Mouse (Mus musculus) midbrain, embryonic 12.5 days (tissue): ENCODE data around the gene Lingo1. TPM values are rescaled to one million over a fixed set of nuclear protein-coding genes. Genes with fewer than 3 reads are reported as not detected.

Experiments used
- ATAC-seq: fragments of 200-750 bp; cut with Nextera tagmentation; 2 replicates; pipeline ENCODE4 v1.8.0; 2017; ENCODE audit warnings: low read depth, moderate TSS enrichment, moderate library complexity; ENCODE audit not compliant: low FRiP score
- H3K27ac ChIP-seq: fragments of 300-500 bp; sonication (generic); replicated peaks from 2 replicates; pipeline ENCODE4 v1.5.1; 2016; ENCODE audit warnings: mild to moderate bottlenecking
- H3K27me3 ChIP-seq: fragments of 300-500 bp; sonication (generic); 2 replicates; pipeline ENCODE4 v1.6.1; 2016; ENCODE audit warnings: mild to moderate bottlenecking
- H3K36me3 ChIP-seq: fragments of 300-500 bp; sonication (generic); 2 replicates; pipeline ENCODE4 v1.6.1; 2016
- H3K4me1 ChIP-seq: fragments of 300-500 bp; sonication (generic); 2 replicates; pipeline ENCODE4 v1.6.1; 2016
- H3K4me2 ChIP-seq: fragments of 300-500 bp; sonication (generic); replicated peaks from 2 replicates; pipeline ENCODE4 v1.6.1; 2016; ENCODE audit warnings: mild to moderate bottlenecking, moderate library complexity
- H3K4me3 ChIP-seq: fragments of 300-500 bp; sonication (generic); 2 replicates; pipeline ENCODE4 v1.5.1; 2016; ENCODE audit warnings: mild to moderate bottlenecking
- H3K9ac ChIP-seq: fragments of 300-500 bp; sonication (generic); replicated peaks from 2 replicates; pipeline ENCODE4 v1.6.1; 2016; ENCODE audit warnings: mild to moderate bottlenecking, moderate library complexity
- H3K9me3 ChIP-seq: fragments of 300-500 bp; sonication (generic); 2 replicates; pipeline ENCODE4 v1.6.1; 2016; ENCODE audit warnings: mild to moderate bottlenecking
- WGBS: fragments of 180-500 bp; shearing (Covaris S2); methylation state at CpG from one replicate; pipeline ENCODE4 v1.1.7; 2016; 5-methylcytosine and 5-hydroxymethylcytosine counted together
- polyA plus RNA-seq: library from polyadenylated mRNA; unstranded; fragments of >200 nt; fragmentation: Nextera tagmentation; extraction: Ambion mirVana; gene quantifications from 2 replicates; pipeline ENCODE4 v1.2.1, GENCODE M21; 2016

Lingo1 gene
- polyA plus RNA-seq, 1 experiment from 2014 or later = 19.6 TPM

- peak overlapping the region; percentile 20; the same call in 1 of the 2 replicates for H3K27ac ChIP-seq
- H3K27me3 ChIP-seq = no peaks in the 10 kb centered on the region
- WGBS = 71% methylated on average over 14 of the region's 14 CpGs
- no peak overlapping the region for H3K9ac ChIP-seq
- H3K4me3 ChIP-seq = no peak overlapping the region
- H3K4me1 ChIP-seq = peaks cover 15% of the 10 kb centered on the region
- H3K9me3 ChIP-seq = no peaks in the 10 kb centered on the region
- ATAC-seq = 0 out of 2 replicates have a peak, but pooled peaks have one; percentile 41
- H3K36me3 ChIP-seq = no peaks in the 10 kb centered on the region
- no peak overlapping the region for H3K4me2 ChIP-seq
Measured at GRCm38 (mm10) chr9:56686339-56687144, 109.7 kb downstream of the Lingo1 start.

- Histone ChIP-seq H3K9me3 (no peaks in the 10 kb centered on the region), H3K4me3 (no peak overlapping the region), H3K9ac (no peak overlapping the region), H3K27ac (no peak overlapping the region), H3K27me3 (no peaks in the 10 kb centered on the region), H3K4me1 (peaks cover 15% of the 10 kb centered on the region), H3K4me2 (no peak overlapping the region), H3K36me3 (no peaks in the 10 kb centered on the region)
- WGBS = 40% methylated on average over 4 of the region's 4 CpGs
- no peak for ATAC-seq
Measured at GRCm38 (mm10) chr9:56682826-56683225, 113.4 kb downstream of the Lingo1 start.

DNA sequence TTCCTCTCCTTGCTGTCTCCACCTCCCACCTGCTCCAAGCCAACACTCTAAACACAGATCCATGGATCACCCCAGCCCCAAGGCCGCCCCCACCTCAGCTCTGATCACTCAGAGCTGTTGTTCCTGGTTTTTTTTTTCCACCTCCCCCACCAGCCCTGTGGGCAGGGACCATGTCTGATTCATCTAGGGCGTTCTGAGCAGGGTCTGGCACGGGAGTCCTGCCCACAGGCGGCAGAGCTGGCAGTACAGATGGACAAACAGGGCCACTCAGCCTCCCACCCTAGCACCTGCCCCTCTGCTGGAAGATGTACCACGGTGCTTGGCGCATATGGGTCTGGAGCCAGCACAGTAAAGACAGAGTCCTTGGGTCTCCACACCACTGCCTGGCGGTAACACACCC lies 114.3 kb downstream of the Lingo1 start:
- Histone ChIP-seq H3K9ac (no peak overlapping the region), H3K4me3 (no peak overlapping the region), H3K4me1 (peaks cover 13% of the 10 kb centered on the region), H3K27me3 (no peaks in the 10 kb centered on the region), H3K27ac (no peak overlapping the region), H3K9me3 (no peaks in the 10 kb centered on the region), H3K4me2 (no peak overlapping the region), H3K36me3 (no peaks in the 10 kb centered on the region)
- 81% methylated on average over 7 of the region's 7 CpGs for WGBS
- ATAC-seq = no peak

DNA sequence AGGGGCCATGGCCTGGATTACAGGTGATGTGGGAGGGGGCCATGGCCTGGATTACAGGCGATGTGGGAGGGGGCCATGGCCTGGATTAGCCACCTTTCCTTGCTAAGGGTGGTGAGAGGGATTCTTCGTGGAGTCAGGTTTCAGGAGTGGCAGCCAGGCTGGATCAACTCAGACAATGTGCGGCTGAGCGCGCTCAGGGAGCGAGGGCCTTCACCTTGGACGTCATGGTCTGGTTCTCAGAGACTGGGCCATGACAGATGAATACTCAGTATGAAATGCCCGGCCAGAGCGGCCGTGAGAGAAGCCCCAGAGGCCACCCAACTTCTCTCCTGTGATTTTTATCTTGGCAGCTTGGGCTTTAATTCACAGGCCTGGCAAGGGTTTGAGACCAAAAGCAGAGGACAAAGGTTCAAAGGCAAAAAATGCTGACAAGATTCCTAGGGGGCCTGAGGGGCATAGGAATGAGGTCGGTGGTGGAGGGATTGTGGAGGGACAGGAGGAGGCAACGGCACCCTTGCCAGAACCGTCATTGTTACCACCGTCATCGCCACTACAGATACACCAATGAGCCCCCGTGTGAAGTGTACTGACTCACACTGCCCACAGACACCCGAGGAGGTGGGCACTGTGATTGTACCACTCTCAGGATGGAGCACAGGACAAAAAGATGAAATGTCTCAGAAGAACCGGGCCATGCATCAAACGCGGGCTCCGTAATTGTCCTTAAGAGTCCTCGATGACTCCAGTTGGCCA lies 117.2 kb downstream of the Lingo1 start:
- H3K27me3 ChIP-seq = no peaks in the 10 kb centered on the region
- no peak overlapping the region for H3K4me2 ChIP-seq
- H3K36me3 ChIP-seq = no peaks in the 10 kb centered on the region
- ATAC-seq = no peak
- H3K9ac ChIP-seq = no peak overlapping the region
- H3K9me3 ChIP-seq = no peaks in the 10 kb centered on the region
- H3K4me1 ChIP-seq = peaks cover 5% of the 10 kb centered on the region; the same call in 1 of the 2 replicates
- H3K4me3 ChIP-seq = no peak overlapping the region
- WGBS = 89% methylated on average over 22 of the region's 22 CpGs
- H3K27ac ChIP-seq = no peak overlapping the region

DNA sequence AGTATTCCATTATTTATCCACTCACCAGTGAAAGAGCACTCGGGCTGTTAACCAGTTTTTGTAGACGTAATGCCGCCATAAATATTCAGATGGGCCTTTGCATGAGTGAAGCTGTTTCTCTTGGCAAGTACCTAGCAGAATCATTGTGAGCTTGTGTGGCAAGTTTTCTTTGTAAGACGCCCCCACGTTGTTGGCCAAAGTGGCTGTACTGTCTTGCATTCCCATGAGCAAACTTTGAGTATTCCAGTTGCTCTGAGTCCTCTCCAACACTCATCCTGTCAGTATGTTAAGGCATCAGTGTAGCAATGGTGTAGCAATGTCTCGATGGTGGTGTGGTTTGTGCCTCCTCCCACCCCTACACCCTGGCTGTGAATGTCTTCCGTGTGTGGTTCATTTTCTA lies 120.6 kb downstream of the Lingo1 start:
- H3K27ac ChIP-seq = no peak overlapping the region
- no peak for ATAC-seq
- WGBS = 92% methylated on average over 7 of the region's 7 CpGs

GRCm38 (mm10) chr9:56669605-56670221 lies 126.6 kb downstream of the Lingo1 start:
- no peak for ATAC-seq
- 58% methylated on average over 11 of the region's 11 CpGs for WGBS
- no peak overlapping the region for H3K4me3 ChIP-seq
- no peak overlapping the region for H3K4me2 ChIP-seq
- H3K36me3 ChIP-seq = no peaks in the 10 kb centered on the region
- no peak overlapping the region for H3K9ac ChIP-seq
- H3K9me3 ChIP-seq = no peaks in the 10 kb centered on the region
- no peaks in the 10 kb centered on the region for H3K4me1 ChIP-seq
- no peaks in the 10 kb centered on the region for H3K27me3 ChIP-seq
- H3K27ac ChIP-seq = no peak overlapping the region

More for the DNA sequence above, 120.6 kb downstream of the Lingo1 start:
- H3K4me2 ChIP-seq = no peak overlapping the region
- H3K36me3 ChIP-seq = no peaks in the 10 kb centered on the region
- H3K4me1 ChIP-seq = no peaks in the 10 kb centered on the region
- no peaks in the 10 kb centered on the region for H3K9me3 ChIP-seq
- H3K9ac ChIP-seq = no peak overlapping the region
- no peaks in the 10 kb centered on the region for H3K27me3 ChIP-seq
- H3K4me3 ChIP-seq = no peak overlapping the region

DNA sequence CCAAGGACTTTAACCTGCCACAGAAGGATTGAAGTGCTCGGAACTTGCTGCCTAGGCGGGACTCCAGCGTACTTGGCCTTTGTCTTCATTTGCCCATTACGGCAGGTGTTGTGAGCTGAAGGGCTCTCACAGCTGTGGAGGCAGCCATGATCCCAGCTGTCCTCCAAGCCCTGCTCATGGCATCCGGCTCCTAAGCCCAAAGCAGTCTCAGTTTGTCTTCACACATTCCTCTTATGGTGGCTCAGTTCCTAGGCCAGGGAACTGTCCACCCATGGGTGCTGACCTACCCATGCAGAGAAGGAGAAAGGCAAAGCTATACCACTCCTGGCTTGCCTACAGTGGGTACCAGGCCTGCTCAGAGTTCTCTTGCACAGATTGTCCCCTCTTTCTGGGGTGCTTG lies 132.1 kb downstream of the Lingo1 start:
- Histone ChIP-seq H3K4me2 (no peak overlapping the region), H3K4me3 (no peak overlapping the region), H3K9ac (no peak overlapping the region), H3K4me1 (no peaks in the 10 kb centered on the region), H3K9me3 (no peaks in the 10 kb centered on the region), H3K27me3 (no peaks in the 10 kb centered on the region), H3K27ac (no peak overlapping the region), H3K36me3 (no peaks in the 10 kb centered on the region)
- WGBS = 84% methylated on average over 5 of the region's 5 CpGs
- ATAC-seq = no peak

DNA sequence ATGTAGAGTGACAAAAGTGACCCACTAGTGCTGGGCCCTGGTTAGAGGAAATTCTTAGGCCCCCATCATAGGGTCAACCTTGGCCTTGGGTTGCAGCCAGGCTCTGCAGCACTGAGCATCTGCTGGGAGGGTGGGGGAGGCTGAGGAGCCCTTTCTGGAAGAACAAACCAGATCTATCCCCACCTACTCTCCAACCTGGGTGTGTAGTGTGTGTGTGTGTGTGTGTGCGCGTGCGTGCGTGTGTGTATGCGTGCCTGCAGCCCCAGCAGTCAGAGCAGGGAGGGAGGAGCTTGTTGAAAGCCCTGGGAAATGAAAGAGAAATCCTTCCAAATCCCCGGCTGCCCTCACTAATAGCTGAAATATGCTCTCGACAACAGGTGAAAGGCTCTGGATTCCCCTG lies 133.3 kb downstream of the Lingo1 start:
- no peaks in the 10 kb centered on the region for H3K27me3 ChIP-seq
- no peaks in the 10 kb centered on the region for H3K9me3 ChIP-seq
- 70% methylated on average over 7 of the region's 7 CpGs for WGBS

GRCm38 (mm10) chr9:56662405-56662804 lies 133.9 kb downstream of the Lingo1 start:
- H3K9me3 ChIP-seq = no peaks in the 10 kb centered on the region
- 65% methylated on average over 3 of the region's 3 CpGs for WGBS
- no peak overlapping the region for H3K27ac ChIP-seq
- no peak overlapping the region for H3K4me3 ChIP-seq
- no peaks in the 10 kb centered on the region for H3K4me1 ChIP-seq
- no peak for ATAC-seq
- no peak overlapping the region for H3K9ac ChIP-seq
- H3K36me3 ChIP-seq = no peaks in the 10 kb centered on the region
- H3K4me2 ChIP-seq = no peak overlapping the region
- H3K27me3 ChIP-seq = no peaks in the 10 kb centered on the region

More for the DNA sequence above, 133.3 kb downstream of the Lingo1 start:
- Histone ChIP-seq H3K4me1 (no peaks in the 10 kb centered on the region), H3K4me3 (no peak overlapping the region), H3K9ac (no peak overlapping the region), H3K36me3 (no peaks in the 10 kb centered on the region), H3K4me2 (no peak overlapping the region), H3K27ac (no peak overlapping the region)
- ATAC-seq = no peak

DNA sequence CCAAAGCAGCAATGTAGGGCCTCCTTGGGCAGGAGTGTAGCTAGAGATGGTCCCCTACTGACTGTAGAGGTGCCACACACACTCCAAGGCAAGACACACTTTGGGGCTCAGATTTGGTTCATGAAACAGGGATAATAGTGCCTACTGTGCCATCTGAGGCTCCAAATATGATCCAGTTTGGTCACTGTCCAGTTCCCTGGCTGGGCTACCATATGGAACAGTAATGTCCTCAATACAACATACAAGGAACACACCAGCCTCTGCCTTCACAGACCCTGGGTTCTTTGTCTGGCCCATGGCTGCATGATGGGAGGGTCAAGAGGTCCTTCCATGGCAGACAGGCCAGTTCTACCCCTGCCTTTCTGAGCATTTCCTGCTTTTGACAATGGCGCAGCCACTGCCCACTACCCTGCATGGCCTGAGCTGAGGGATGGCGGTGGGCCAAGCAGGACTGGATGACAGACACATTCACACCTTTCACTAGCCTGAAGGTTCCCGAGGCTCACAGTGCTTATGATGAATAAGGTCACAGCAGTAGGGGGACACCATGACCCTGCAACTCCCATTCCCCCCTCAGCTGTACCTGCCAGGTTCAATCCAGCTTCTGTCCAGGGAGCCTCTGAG lies 134.9 kb downstream of the Lingo1 start:
- Histone ChIP-seq H3K36me3 (no peaks in the 10 kb centered on the region), H3K9me3 (no peaks in the 10 kb centered on the region), H3K4me3 (no peak overlapping the region), H3K4me2 (no peak overlapping the region), H3K27ac (no peak overlapping the region), H3K9ac (no peak overlapping the region), H3K27me3 (no peaks in the 10 kb centered on the region), H3K4me1 (peaks cover 10% of the 10 kb centered on the region; the same call in 1 of the 2 replicates)
- ATAC-seq = no peak
- WGBS = 78% methylated on average over 3 of the region's 3 CpGs

- Histone ChIP-seq H3K4me3 (no peak overlapping the region), H3K9ac (no peak overlapping the region), H3K27ac (no peak overlapping the region), H3K4me1 (peaks cover 21% of the 10 kb centered on the region), H3K9me3 (no peaks in the 10 kb centered on the region), H3K36me3 (no peaks in the 10 kb centered on the region), H3K4me2 (no peak overlapping the region), H3K27me3 (peaks cover 7% of the 10 kb centered on the region)
- ATAC-seq = no peak
- 86% methylated on average over 4 of the region's 4 CpGs for WGBS
Measured at GRCm38 (mm10) chr9:56658580-56658979, 137.7 kb downstream of the Lingo1 start.
